Mouse (Mus musculus): ENCODE results near the gene Igfbp7. TPM values are rescaled to one million over a fixed set of nuclear protein-coding genes. Genes with fewer than 3 reads are reported as not detected.

Gene Igfbp7
- total RNA-seq, 4 experiments from 2014 or later: 19.3 to 31.5 (median 25.8) TPM

- no peak for DNase-seq (ENCODE audit: low spot score in 2 of 2)
Measured at GRCm38 (mm10) chr5:77380321-77380901, 27.4 kb downstream of the Igfbp7 start.

DNA sequence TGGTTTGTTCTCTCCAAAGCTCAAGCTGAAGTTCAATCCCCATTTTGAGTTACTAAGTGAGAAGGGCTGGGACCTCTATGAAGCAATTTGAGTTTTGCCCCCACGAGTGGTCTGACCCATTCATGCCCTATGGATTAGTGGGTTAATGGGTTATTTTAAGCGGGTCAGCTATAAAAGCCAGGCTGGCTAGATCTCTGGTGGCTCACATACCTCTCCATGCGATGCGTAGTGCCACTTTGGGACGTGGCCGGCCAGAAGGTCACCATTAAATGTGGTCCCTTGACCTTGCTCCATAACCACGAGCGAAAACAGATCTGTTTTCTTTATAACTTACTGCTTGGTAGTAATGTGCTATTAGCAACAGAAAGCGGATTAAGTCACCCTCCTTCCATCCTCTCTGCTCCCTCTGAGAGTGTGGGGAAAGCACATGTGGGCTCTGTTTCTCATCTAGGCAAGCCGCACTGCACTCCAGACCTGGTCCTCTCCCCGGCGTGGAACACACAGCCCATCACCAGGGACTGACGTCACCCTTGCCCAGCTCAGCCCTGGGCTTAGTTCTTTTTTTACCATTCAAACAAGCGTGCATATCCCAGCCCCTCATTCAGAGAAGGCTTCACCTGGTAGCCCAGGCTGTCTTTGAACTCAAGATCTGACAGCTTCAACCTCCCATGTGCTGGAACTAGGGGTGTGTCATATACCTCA is 28.3 kb downstream of the Igfbp7 start:
- no peak for DNase-seq (ENCODE audit: low spot score in 2 of 2)

DNA sequence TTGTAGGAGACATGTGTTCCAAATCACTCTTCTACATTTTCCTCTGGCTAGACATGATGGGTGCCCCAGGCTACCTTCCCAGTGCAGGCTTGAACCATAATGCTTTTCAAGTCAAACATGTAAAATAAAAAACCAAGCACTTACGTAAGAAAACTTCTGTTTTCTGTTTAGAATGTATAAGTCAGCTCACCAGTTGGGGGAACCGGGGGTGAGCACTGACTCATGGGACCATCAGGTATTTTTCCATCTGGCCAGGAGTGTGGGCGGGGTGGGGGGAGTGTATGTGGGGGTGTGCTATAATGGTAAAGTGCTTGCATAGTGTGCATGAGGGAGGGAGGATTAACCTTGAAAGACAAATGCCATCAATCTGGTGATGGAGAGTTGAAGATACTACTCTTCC is 29.8 kb downstream of the Igfbp7 start:
- DNase-seq (ENCODE audit: low spot score in 2 of 2): no peak

GRCm38 (mm10) chr5:77375546-77375945 is 32.3 kb downstream of the Igfbp7 start:
- no peak for DNase-seq (ENCODE audit: low spot score in 2 of 2)

DNA sequence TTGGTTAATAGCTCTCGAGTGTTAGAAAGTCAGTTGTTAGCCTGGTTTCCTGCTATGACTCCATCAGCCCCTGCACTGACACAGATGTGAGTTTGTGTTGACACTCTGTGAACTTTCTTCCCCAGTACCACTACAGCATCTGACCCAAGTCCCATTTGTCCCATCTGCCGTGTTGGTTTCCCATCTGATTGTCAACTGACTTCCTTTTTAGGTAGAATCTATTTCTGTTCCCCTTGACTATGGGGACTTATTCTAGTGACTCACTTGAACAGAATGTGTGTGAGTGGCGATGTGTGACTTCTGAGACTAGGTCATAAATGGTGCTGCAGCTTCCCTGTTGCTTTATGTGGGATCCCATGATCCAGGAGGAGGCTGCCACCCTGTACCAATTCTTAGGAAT is 32.9 kb downstream of the Igfbp7 start:
- no peak for DNase-seq (ENCODE audit: low spot score in 2 of 2)

DNA sequence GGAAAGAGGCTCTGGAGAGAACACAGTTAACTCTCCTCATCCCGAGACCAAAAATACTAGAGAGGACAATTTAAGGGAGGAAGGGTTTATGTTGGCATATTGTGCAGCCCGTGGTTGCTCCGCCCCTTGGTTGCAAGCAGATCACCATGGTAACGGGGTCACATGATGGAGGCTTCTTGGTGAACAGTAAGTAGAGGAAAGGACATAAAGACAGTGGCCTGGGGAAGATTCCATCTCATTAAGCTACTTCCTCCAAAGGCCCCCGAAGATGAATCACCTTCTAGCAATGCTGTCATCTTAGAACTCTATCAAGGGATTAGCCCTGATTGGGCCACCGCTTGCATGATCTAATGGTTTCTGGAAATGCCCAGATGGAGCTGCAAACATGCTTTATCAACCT is 35.1 kb downstream of the Igfbp7 start:
- no peak for DNase-seq (ENCODE audit: low spot score in 2 of 2)

DNA sequence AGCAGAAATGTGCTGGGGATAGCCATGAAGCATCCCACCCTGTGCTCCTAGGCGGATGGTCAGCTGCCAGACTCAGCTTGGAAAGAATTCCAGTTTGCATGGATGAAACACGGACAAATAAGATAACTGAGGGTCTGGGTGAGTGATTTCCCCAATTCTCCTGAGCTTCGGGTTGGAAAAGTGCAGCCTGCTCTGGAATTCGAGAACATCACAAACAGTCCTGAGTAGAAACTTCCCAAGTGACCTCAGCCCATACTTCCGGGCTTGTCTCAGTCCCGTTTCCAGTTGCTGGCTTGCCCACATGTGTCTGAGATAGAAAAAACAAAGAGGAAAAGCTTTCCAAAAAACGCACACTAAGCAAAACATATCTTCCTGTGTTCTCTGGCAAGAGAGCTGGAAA is 35.6 kb downstream of the Igfbp7 start:
- DNase-seq (ENCODE audit: low spot score in 2 of 2): no peak

GRCm38 (mm10) chr5:77370378-77370892 is 37.4 kb downstream of the Igfbp7 start:
- no peak for DNase-seq (ENCODE audit: low spot score in 2 of 2)

DNA sequence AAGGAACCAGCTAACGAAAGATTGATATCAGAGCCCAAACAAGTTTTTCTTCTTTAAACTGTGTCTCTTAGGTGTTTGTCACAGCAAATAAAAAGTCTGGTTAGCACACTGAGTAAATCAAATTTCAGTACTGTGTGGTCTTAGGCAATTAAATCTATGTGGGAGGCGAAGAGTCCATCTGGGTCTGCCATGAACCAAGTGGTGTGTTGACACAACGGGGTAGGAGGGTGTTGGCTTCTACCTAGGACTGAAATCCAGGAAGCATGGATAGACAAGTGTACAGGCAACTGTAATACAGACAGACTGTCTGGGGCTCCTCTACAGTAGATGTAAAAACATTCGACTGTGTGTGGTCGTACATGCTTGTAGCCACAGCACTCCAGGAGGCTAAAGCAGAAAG is 38.4 kb downstream of the Igfbp7 start:
- no peak for DNase-seq (ENCODE audit: low spot score in 2 of 2)

GRCm38 (mm10) chr5:77368194-77368593 is 39.6 kb downstream of the Igfbp7 start:
- DNase-seq (ENCODE audit: low spot score in 2 of 2): no peak

DNA sequence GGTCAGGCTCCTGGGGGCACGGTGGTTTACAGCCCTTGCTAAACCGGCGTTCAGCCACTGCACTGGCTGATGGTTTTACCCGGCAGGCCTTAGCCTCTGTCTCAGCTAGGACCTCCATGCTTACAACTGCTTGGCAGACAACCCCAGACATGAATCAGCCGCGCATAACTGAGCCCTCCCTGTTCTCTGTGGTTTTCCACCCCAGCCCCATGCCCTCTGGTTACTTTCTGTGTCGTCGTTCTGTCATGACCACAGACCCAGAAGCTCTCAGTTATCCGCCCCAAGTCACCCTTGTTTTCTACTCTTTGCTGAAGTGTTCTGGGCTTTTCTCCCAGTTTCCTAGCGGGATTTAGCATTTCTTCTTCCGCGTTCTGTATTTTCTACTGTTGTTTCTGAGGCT is 40.2 kb downstream of the Igfbp7 start:
- no peak for DNase-seq (ENCODE audit: low spot score in 2 of 2)

- DNase-seq (ENCODE audit: low spot score in 2 of 2): no peak
Measured at GRCm38 (mm10) chr5:77367145-77367544, 40.7 kb downstream of the Igfbp7 start.

- DNase-seq (ENCODE audit: low spot score in 2 of 2): no peak
Measured at GRCm38 (mm10) chr5:77366313-77366712, 41.5 kb downstream of the Igfbp7 start.

DNA sequence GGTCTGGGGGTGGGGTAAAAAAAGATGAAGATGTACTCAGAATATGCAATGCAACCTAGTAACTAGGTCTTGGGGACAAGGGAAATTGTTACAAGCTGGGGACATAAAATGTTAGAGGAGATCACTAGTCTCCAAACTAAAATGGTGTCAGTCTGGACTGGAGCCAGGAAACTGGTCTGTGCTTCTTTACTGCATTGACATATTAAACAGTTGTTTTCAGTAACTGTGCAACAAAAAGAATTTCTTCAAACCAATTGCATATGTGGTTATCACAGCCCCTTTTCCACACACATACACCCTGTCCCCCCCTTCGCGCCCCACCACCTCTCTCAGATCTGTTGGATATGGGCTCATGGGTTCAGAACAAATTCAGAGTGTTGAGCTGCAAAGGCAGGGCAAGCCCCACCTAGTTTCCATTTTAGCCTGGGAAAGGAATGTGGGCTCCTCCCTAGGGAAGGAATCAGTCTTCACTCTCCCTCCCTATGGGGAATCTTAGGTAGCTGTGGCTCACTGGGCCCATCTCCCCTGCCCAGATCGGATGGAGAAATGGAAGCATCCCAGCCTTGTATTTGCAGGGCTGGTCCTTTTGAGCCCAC is 43.3 kb downstream of the Igfbp7 start:
- DNase-seq (ENCODE audit: low spot score in 2 of 2): no peak

DNA sequence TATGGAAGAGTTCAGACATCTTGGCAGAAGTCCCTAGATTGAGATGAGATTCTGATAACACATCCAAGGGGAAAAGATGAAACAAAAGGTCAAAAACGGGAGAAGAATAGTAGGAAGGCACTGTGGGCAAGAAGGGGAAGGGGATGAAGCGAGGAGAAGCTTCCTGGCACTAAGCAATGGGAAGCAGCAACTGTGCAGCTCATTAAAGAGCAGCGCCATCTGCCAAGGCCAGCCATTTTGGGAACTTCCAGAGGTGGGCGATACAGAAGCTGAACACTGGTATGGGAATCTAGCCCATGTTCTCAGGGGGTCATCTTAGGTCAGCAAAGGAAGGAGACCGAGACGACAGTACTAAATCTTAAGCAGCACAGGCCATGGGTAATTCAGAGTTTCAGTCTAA is 44.2 kb downstream of the Igfbp7 start:
- DNase-seq (ENCODE audit: low spot score in 2 of 2): no peak

- no peak for DNase-seq (ENCODE audit: low spot score in 2 of 2)
Measured at GRCm38 (mm10) chr5:77362120-77362519, 45.7 kb downstream of the Igfbp7 start.

DNA sequence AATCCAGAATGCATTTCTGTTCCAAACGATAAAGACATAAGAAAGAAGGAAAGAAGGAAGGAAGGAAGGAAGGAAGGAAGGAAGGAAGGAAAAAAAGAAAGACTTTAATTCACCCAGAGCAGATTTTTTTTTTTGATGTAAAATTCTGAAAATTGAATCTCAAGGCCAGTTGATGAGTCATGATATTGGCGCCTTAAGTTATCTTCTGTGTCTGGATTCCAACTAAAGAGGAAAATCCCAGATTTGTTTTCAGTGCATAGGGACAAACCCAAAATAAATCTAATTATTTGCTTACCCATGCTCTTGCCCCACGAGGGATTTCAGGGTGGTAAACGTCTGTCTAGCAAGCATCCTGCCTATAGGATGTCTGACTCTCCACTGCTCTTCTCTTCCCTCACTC is 46.8 kb downstream of the Igfbp7 start:
- no peak for DNase-seq (ENCODE audit: low spot score in 2 of 2)

- DNase-seq (ENCODE audit: low spot score in 2 of 2): no peak
Measured at GRCm38 (mm10) chr5:77359971-77360370, 47.9 kb downstream of the Igfbp7 start.

GRCm38 (mm10) chr5:77358347-77358746 is 49.5 kb downstream of the Igfbp7 start:
- no peak for DNase-seq (ENCODE audit: low spot score in 2 of 2)

DNA sequence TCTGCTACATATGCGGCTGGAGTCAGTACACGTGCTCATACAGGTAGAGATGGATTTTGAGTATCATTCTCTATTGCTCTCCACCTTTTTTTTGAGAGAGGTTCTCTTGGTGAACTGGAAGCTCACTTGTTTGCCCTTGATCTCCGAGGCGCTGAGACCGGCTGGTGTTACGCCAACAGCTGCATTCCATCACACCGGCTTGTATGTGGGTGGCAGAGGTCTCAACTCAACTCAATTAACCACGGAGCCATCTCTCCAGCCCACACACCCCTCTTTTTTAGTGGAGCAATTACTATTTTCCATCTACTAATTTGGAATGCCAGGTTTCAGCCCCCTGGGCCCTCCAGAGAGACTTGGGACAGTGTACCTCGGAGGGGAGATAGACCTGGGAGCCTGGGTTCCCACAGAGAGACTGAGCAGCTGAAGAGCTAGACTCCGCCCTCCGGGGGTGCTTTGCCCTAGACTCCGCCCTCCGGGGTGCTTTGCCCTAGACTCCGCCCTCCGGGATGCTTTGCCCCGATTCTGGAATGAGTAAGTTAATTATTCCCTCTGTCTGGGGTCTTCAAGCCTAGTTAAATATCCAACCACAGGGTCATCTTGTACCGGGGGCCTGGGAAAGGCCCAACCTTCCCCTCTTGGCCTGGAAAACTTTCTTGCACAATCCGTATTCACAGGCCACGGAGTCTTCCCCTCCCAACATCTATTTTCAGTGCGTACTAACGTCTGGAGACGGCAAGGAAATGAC is 50.3 kb downstream of the Igfbp7 start:
- DNase-seq (ENCODE audit: low spot score in 2 of 2): no peak

DNA sequence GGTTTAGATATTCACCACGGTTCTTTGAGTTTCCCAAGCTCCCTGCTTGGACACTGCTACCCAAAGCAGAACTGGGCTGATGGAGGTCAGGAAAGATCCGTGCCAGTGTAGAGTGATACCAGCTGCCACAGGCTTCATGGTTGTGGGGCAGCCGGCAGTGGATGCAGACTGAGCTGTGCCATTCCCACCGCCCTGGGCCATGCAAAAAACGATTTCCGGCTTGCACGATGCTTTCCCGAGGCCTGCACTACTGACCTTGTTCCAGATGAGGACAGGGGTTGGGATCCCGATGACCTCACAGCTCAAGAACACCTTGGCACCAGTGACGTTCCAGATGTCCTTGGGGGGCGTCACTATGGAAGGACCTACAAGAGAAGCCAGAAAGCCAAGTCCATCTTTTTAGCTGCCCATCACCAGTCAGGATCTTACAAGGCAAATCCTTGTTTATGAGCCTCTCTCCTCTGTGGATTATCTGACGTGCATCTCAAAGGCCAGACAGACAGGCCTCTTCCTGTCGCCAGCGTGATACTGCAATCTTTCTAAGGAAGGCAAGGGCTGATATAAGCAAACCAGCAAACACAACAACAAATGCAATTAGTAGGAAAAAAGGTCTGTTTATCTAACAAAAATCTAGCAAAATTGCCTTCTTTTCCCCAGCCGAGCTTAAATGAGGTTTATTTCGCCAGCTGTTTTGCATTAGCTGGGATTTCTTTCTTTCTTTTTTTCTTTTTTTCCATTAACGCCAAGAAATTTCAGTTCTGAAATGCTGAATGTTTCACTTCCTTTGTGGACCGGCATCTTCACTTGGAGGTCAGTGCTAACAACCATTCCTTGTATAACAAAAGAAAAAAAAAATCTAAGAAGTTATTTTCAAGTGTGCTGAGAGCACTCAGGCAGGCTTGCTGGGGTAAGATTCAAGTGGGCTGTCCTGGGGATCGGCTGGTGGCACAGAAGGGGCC is 52.3 kb downstream of the Igfbp7 start:
- DNase-seq (ENCODE audit: low spot score in 2 of 2): no peak
